Mouse (Mus musculus) forebrain, embryonic 11.5 days (tissue): Measurements from ENCODE around the gene Krba1. TPM values are rescaled to one million over a fixed set of nuclear protein-coding genes. Genes with fewer than 3 reads are reported as not detected.

Source experiments
- ATAC-seq: fragments of 200-750 bp; cut with Nextera tagmentation; replicated peaks from 2 replicates; pipeline ENCODE4 v1.8.0; 2017; ENCODE audit warnings: moderate TSS enrichment; ENCODE audit not compliant: low FRiP score
- DNase-seq: peaks from one replicate; pipeline ENCODE4 v3.0.0-alpha.2; 2017; ENCODE audit warnings: low spot score
- H3K27ac ChIP-seq: fragments of 300-500 bp; sonication (generic); 2 replicates; pipeline ENCODE4 v1.5.1; 2014; ENCODE audit warnings: low read depth, low read length
- H3K27me3 ChIP-seq: fragments of 300-500 bp; sonication (generic); 2 replicates; pipeline ENCODE4 v1.6.1; 2014; ENCODE audit warnings: mild to moderate bottlenecking, low read length, mixed read lengths; ENCODE audit not compliant: control insufficient read depth, insufficient read depth
- H3K36me3 ChIP-seq: fragments of 300-500 bp; sonication (generic); 2 replicates; pipeline ENCODE4 v1.6.1; 2014; ENCODE audit warnings: mild to moderate bottlenecking, low read length, moderate library complexity, mixed read lengths; ENCODE audit not compliant: control insufficient read depth, insufficient read depth
- H3K4me1 ChIP-seq: fragments of 300-500 bp; sonication (generic); replicated peaks from 2 replicates; pipeline ENCODE4 v1.6.1; 2014; ENCODE audit warnings: low read length, mixed read lengths; ENCODE audit not compliant: control insufficient read depth, insufficient read depth
- H3K4me2 ChIP-seq: fragments of 300-500 bp; sonication (generic); 2 replicates; pipeline ENCODE4 v1.6.1; 2014; ENCODE audit warnings: low read depth, mild to moderate bottlenecking, low read length, moderate library complexity, mixed read lengths; ENCODE audit not compliant: severe bottlenecking
- H3K4me3 ChIP-seq: fragments of 300-500 bp; sonication (generic); 2 replicates; pipeline ENCODE4 v1.5.1; 2014; ENCODE audit warnings: low read depth, low read length
- H3K9ac ChIP-seq: fragments of 300-500 bp; sonication (generic); 2 replicates; pipeline ENCODE4 v1.6.1; 2014; ENCODE audit warnings: low read length
- H3K9me3 ChIP-seq: fragments of 300-500 bp; sonication (generic); 2 replicates; pipeline ENCODE4 v1.6.1; 2016; ENCODE audit warnings: low read length, mixed read lengths; ENCODE audit not compliant: control insufficient read depth
- WGBS: fragments of 180-500 bp; shearing (Covaris S2); extraction: QIAGEN DNeasy Blood & Tissue Kit; methylation state at CpG from one replicate; pipeline ENCODE4 v1.1.7; 2014; 5-methylcytosine and 5-hydroxymethylcytosine counted together
- polyA plus RNA-seq: library from polyadenylated mRNA; unstranded; fragments of >200 nt; fragmentation: Nextera tagmentation; extraction: Ambion mirVana; gene quantifications from 2 replicates; pipeline ENCODE4 v1.2.1, GENCODE M21; 2014

The Krba1 gene
- polyA plus RNA-seq, 1 experiment from 2014 or later, result 23.5 TPM

- Histone ChIP-seq H3K4me2 (no peak overlapping the region), H3K27me3 (no peaks in the 10 kb centered on the region), H3K4me3 (no peak overlapping the region), H3K36me3 (peaks cover 19% of the 10 kb centered on the region; the same call in 1 of the 2 replicates), H3K9ac (no peak overlapping the region), H3K9me3 (no peaks in the 10 kb centered on the region), H3K27ac (no peak overlapping the region), H3K4me1 (no peaks in the 10 kb centered on the region)
- DNase-seq (no peak), ATAC-seq (no peak)
- WGBS, result 87% methylated on average over 1 of the region's 1 CpGs
These were observed 19.5 kb downstream of the Krba1 start for GRCm38 (mm10) chr6:48414886-48415285.

- no peak overlapping the region for H3K4me2 ChIP-seq
- H3K9me3 ChIP-seq, result no peaks in the 10 kb centered on the region
- peaks cover 19% of the 10 kb centered on the region; the same call in 1 of the 2 replicates for H3K36me3 ChIP-seq
- no peak for ATAC-seq
- no peak overlapping the region for H3K9ac ChIP-seq
- no peak overlapping the region for H3K4me3 ChIP-seq
- H3K4me1 ChIP-seq, result no peaks in the 10 kb centered on the region
- no peak overlapping the region for H3K27ac ChIP-seq
- no peaks in the 10 kb centered on the region for H3K27me3 ChIP-seq
- DNase-seq, result no peak
- WGBS, result 90% methylated on average over 7 of the region's 7 CpGs
These were observed 20.2 kb downstream of the Krba1 start for GRCm38 (mm10) chr6:48415636-48416035.

DNA sequence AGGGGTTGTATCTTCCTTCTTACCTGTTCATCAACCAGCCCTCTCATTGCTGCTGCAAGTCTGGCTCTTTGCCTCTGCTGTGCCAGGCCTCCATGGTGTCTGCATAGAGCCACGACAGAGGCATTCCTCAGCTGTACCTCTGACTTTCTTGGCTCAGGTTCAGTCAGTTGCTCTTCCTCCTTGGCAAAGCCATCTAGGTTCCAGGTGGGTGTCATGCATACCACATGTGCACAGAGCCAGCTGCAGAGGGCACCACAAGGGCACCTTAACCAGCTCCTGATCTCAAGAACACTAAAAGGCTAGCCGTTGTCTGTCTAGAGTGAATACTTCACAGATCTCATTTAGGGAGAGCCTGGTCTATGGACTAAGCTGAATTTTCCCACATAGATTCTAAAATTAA is 21.1 kb downstream of the Krba1 start:
- no peaks in the 10 kb centered on the region for H3K27me3 ChIP-seq
- peaks cover 16% of the 10 kb centered on the region; the same call in 1 of the 2 replicates for H3K36me3 ChIP-seq
- DNase-seq (no peak), ATAC-seq (no peak)
- H3K4me3 ChIP-seq, result no peak overlapping the region
- H3K4me2 ChIP-seq, result no peak overlapping the region
- no peak overlapping the region for H3K9ac ChIP-seq
- H3K9me3 ChIP-seq, result no peaks in the 10 kb centered on the region
- no peaks in the 10 kb centered on the region for H3K4me1 ChIP-seq
- no peak overlapping the region for H3K27ac ChIP-seq
- WGBS, result 87% methylated on average over 2 of the region's 2 CpGs

DNA sequence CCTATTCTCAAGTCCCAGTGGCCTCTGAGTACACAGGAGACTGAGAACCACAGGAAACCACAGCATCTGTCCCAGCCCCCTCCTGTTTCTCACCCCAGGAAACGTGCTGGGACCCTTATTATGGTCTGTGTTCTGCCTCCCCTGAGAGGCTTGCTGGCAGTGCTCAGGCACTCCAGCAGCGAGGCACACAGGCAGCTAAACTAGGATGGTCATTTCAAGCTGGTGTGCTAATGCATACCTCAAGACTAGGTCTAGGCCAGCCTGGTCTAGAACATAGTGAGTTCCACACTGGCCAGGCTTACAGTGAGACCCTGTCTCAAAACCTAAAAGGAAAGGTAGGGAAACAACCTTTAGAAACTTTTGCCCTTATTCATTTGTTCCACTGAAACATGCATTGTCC is 25.3 kb downstream of the Krba1 start:
- ATAC-seq (no peak; the same call in 1 of the 2 replicates), DNase-seq (no peak)
- no peaks in the 10 kb centered on the region for H3K27me3 ChIP-seq
- H3K4me2 ChIP-seq, result no peak overlapping the region
- H3K27ac ChIP-seq, result no peak overlapping the region
- no peak overlapping the region for H3K9ac ChIP-seq
- H3K36me3 ChIP-seq, result peaks cover 3% of the 10 kb centered on the region; the same call in 1 of the 2 replicates
- no peak overlapping the region for H3K4me3 ChIP-seq
- H3K4me1 ChIP-seq, result no peaks in the 10 kb centered on the region
- H3K9me3 ChIP-seq, result no peaks in the 10 kb centered on the region
- WGBS, result 26% methylated on average over 2 of the region's 2 CpGs

DNA sequence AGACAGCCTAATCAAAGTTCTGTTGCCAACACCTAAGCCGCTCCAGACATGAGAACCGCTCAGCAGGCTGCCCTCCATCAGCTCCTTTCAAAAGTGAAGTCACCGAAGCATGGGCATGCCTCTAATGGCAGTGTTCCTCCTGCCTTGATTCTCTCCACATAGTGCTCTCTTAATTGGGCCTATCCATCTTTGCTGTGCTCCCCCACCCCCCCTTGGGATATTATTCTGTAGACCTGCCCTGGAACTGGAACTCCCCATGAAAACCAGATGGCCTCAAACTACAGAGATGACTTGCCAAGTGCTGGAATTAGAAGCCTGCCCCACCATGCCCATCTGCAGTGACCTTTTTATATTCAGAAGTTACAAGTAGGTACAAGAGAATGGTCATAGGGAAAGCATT is 27.9 kb downstream of the Krba1 start:
- ATAC-seq (no peak), DNase-seq (no peak)
- Histone ChIP-seq H3K9me3 (no peaks in the 10 kb centered on the region), H3K9ac (no peak overlapping the region), H3K4me3 (no peak overlapping the region), H3K27me3 (no peaks in the 10 kb centered on the region), H3K36me3 (no peaks in the 10 kb centered on the region), H3K4me2 (no peak overlapping the region), H3K4me1 (no peaks in the 10 kb centered on the region), H3K27ac (no peak overlapping the region)
- WGBS, result 74% methylated on average over 3 of the region's 3 CpGs

GRCm38 (mm10) chr6:48424074-48424473 is 28.7 kb downstream of the Krba1 start:
- WGBS, result 69% methylated on average over 5 of the region's 5 CpGs
- no peak overlapping the region for H3K4me2 ChIP-seq

GRCm38 (mm10) chr6:48426956-48427355 is 31.6 kb downstream of the Krba1 start:
- Histone ChIP-seq H3K9me3 (no peaks in the 10 kb centered on the region), H3K9ac (no peak overlapping the region), H3K36me3 (no peaks in the 10 kb centered on the region), H3K4me2 (no peak overlapping the region), H3K27me3 (no peaks in the 10 kb centered on the region), H3K4me3 (no peak overlapping the region), H3K27ac (no peak overlapping the region), H3K4me1 (no peaks in the 10 kb centered on the region)
- DNase-seq (no peak), ATAC-seq (no peak)
- 76% methylated on average over 5 of the region's 5 CpGs for WGBS

More at GRCm38 (mm10) chr6:48424074-48424473, 28.7 kb downstream of the Krba1 start:
- no peak for DNase-seq
- Histone ChIP-seq H3K9me3 (no peaks in the 10 kb centered on the region), H3K9ac (no peak overlapping the region), H3K27me3 (no peaks in the 10 kb centered on the region), H3K4me3 (no peak overlapping the region), H3K4me1 (no peaks in the 10 kb centered on the region), H3K27ac (no peak overlapping the region), H3K36me3 (no peaks in the 10 kb centered on the region)
- ATAC-seq, result no peak

GRCm38 (mm10) chr6:48428769-48429557 is 33.6 kb downstream of the Krba1 start:
- H3K27ac ChIP-seq, result no peak overlapping the region
- WGBS, result 72% methylated on average over 4 of the region's 4 CpGs
- no peaks in the 10 kb centered on the region for H3K9me3 ChIP-seq
- no peak overlapping the region for H3K4me2 ChIP-seq
- H3K9ac ChIP-seq, result no peak overlapping the region
- no peaks in the 10 kb centered on the region for H3K27me3 ChIP-seq
- H3K4me1 ChIP-seq, result no peaks in the 10 kb centered on the region
- H3K36me3 ChIP-seq, result no peaks in the 10 kb centered on the region
- no peak overlapping the region for H3K4me3 ChIP-seq
- DNase-seq (no peak), ATAC-seq (no peak)

DNA sequence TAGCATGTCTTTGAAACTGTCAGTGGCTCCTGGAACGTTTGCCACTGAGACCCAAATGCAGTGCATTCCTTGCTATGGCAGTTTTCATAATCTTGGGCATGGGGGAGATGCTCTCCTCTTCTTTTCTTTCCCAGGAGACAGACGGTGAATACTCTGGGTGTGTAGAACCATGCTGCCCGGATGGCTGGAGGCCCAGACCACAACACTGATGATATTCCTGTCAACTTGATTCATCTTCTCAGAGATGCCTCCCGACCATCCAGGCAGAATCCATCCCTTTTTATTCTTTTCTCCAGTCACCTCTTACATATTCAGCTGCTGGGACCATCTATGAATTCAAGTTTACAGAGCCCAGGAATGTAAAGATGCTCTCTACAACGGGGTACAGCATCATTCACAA is 35.4 kb downstream of the Krba1 start:
- Histone ChIP-seq H3K4me3 (no peak overlapping the region), H3K36me3 (no peaks in the 10 kb centered on the region), H3K27me3 (no peaks in the 10 kb centered on the region), H3K4me2 (no peak overlapping the region), H3K27ac (no peak overlapping the region), H3K4me1 (no peaks in the 10 kb centered on the region), H3K9ac (no peak overlapping the region), H3K9me3 (no peaks in the 10 kb centered on the region)
- ATAC-seq (no peak), DNase-seq (no peak)
- WGBS, result 72% methylated on average over 5 of the region's 5 CpGs
